Mouse (Mus musculus): ENCODE data around the gene Ebf3. TPM values are rescaled to one million over a fixed set of nuclear protein-coding genes. Genes with fewer than 3 reads are reported as not detected.

Gene Ebf3
- polyA plus RNA-seq, 1 experiment from 2014 or later: not detected

- Histone ChIP-seq H3K79me2 (ENCODE audit: inconsistent target) (no peaks in the 10 kb centered on the region), H3K27ac (no peak overlapping the region), H3K4me3 (ENCODE audit: inconsistent target) (no peak overlapping the region), H3K36me3 (ENCODE audit: inconsistent target) (no peaks in the 10 kb centered on the region)
- 74% methylated on average over 4 of the region's 4 CpGs for WGBS (ENCODE audit: missing documents)
Observed at GRCm38 (mm10) chr7:137211332-137211731, 102.9 kb downstream of the Ebf3 start.

GRCm38 (mm10) chr7:137209688-137210345, 104.4 kb downstream of the Ebf3 start:
- H3K27ac ChIP-seq: no peak overlapping the region
- no peak overlapping the region for H3K4me3 ChIP-seq (ENCODE audit: inconsistent target)
- no peaks in the 10 kb centered on the region for H3K79me2 ChIP-seq (ENCODE audit: inconsistent target)
- H3K36me3 ChIP-seq (ENCODE audit: inconsistent target): no peaks in the 10 kb centered on the region
- WGBS (ENCODE audit: missing documents): 94% methylated on average over 15 of the region's 15 CpGs

- H3K4me3 ChIP-seq (ENCODE audit: inconsistent target): no peak overlapping the region
- H3K27ac ChIP-seq: no peak overlapping the region
- no peaks in the 10 kb centered on the region for H3K36me3 ChIP-seq (ENCODE audit: inconsistent target)
- WGBS (ENCODE audit: missing documents): 61% methylated on average over 5 of the region's 5 CpGs
- H3K79me2 ChIP-seq (ENCODE audit: inconsistent target): no peaks in the 10 kb centered on the region
Observed at GRCm38 (mm10) chr7:137208556-137208955, 105.7 kb downstream of the Ebf3 start.

- no peak overlapping the region for H3K4me3 ChIP-seq (ENCODE audit: inconsistent target)
- no peak overlapping the region for H3K27ac ChIP-seq
- H3K36me3 ChIP-seq (ENCODE audit: inconsistent target): no peaks in the 10 kb centered on the region
- WGBS (ENCODE audit: missing documents): 94% methylated on average over 19 of the region's 21 CpGs
- no peaks in the 10 kb centered on the region for H3K79me2 ChIP-seq (ENCODE audit: inconsistent target)
Observed at GRCm38 (mm10) chr7:137206770-137207285, 107.4 kb downstream of the Ebf3 start.

GRCm38 (mm10) chr7:137199533-137199932, 114.7 kb downstream of the Ebf3 start:
- 91% methylated on average over 4 of the region's 4 CpGs for WGBS (ENCODE audit: missing documents)
- Histone ChIP-seq H3K27ac (no peak overlapping the region), H3K79me2 (ENCODE audit: inconsistent target) (no peaks in the 10 kb centered on the region), H3K4me3 (ENCODE audit: inconsistent target) (no peak overlapping the region), H3K36me3 (ENCODE audit: inconsistent target) (no peaks in the 10 kb centered on the region)

DNA sequence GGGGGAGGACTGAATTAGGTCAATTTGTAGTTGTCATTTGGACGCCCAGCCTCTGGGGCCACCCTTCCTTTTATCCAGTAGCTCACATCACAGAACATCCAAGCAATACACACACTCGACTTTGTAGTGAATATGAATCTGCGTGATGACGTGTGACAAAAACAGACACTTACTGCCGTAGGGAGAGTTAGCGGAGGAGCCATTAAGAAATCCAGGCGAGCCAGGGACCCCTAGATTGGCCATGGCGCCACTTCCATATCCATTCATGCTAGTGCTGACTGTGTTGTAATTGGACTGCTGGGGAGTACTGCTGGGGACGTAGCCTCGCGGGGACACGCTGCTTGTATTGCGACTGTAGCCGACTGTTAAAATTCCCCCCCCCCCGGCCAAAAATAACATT, 115.3 kb downstream of the Ebf3 start:
- 92% methylated on average over 15 of the region's 15 CpGs for WGBS (ENCODE audit: missing documents)
- H3K36me3 ChIP-seq (ENCODE audit: inconsistent target): no peaks in the 10 kb centered on the region
- H3K79me2 ChIP-seq (ENCODE audit: inconsistent target): no peaks in the 10 kb centered on the region
- H3K27ac ChIP-seq: no peak overlapping the region
- no peak overlapping the region for H3K4me3 ChIP-seq (ENCODE audit: inconsistent target)

DNA sequence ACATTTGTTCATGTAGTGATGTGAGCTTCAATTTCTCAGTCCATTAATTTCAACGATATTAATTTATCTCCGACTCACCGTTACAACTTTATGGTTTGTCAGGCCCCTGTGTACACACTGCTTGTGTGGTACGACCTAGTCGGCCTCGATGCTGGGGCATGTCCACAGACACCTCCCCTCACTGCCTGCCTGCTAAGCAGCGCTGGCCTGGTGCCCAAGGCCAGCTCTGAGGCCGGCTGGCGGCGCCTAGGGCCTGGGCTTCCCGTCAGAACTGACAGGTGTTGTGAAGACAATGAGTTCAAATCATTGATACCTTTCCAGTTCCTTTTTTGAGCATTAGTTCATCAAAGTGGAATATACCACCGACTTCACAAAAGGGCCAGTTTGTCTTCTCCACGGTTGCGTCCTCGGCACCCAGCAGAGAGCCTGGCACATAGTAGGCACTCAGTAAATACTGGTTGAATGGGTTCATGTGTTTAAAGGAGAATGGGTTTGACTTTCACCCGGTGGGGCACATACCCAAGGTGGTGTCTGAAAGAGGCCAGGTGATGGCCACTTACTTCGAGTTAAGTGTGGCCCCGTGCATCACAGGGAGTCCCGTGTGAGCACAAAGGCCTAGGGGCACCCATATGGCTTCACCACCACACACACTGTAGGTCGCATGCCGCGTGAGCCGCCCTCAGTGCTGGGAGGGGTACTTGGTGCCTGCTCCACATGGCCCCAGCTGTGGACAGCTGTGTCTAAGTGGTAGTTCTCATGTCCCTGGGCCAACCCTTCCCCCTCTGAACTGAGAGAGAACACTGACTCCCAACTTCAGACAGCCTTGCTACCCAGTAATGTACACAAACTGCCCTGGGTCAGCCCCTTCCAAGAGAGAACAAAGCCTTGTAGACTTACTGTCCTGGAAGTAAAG, 116.9 kb downstream of the Ebf3 start:
- no peaks in the 10 kb centered on the region for H3K79me2 ChIP-seq (ENCODE audit: inconsistent target)
- no peak overlapping the region for H3K27ac ChIP-seq
- WGBS (ENCODE audit: missing documents): 91% methylated on average over 23 of the region's 23 CpGs
- no peak overlapping the region for H3K4me3 ChIP-seq (ENCODE audit: inconsistent target)
- H3K36me3 ChIP-seq (ENCODE audit: inconsistent target): no peaks in the 10 kb centered on the region

DNA sequence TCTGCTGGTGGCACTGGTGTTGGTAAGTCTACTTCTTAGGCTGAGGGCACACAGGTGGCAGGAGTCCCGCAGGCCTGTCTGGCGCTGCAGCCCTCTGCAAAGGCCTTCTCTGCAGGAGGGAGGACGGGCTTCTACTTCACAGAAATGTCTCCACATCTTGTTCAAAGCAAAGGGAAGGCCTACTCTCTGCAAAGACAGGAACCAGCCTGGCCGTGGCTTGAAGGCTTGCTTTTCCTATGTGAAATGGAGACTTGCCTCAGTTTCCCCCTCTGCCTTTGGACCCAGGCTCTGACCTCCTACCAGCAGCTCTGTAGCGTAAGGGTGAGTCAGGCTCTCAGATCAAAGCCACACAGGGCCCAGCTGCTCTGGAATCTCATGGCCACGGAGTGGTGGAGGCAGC, 117.7 kb downstream of the Ebf3 start:
- no peaks in the 10 kb centered on the region for H3K36me3 ChIP-seq (ENCODE audit: inconsistent target)
- no peak overlapping the region for H3K27ac ChIP-seq
- 80% methylated on average over 6 of the region's 6 CpGs for WGBS (ENCODE audit: missing documents)
- no peak overlapping the region for H3K4me3 ChIP-seq (ENCODE audit: inconsistent target)
- no peaks in the 10 kb centered on the region for H3K79me2 ChIP-seq (ENCODE audit: inconsistent target)

DNA sequence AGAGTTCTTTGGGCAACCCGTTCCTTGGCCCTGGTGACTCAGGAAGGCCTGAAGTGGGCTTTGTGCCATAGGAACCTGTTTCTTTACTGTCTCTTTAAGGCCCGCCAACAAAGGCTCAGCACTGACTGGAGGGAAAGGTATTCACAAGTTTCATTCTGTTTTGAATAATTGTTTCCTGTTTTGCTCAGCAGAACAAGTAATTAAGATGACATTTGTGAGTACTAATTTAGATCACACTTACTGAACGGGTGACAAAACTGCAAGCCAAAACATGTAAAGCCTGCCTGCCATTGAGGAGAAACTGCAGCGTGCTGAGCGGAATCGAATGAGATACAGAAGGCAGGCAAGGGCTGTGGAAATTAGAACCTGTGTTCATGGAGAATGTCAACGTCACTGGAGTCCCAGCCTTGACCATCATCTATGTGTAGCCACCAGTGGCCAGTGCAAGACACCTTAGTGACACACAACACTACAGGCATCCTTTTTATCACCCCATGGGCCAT, 121.4 kb downstream of the Ebf3 start:
- H3K27ac ChIP-seq: no peak overlapping the region
- no peak overlapping the region for H3K4me3 ChIP-seq (ENCODE audit: inconsistent target)
- H3K79me2 ChIP-seq (ENCODE audit: inconsistent target): no peaks in the 10 kb centered on the region
- no peaks in the 10 kb centered on the region for H3K36me3 ChIP-seq (ENCODE audit: inconsistent target)
- 92% methylated on average over 7 of the region's 7 CpGs for WGBS (ENCODE audit: missing documents)

- no peaks in the 10 kb centered on the region for H3K36me3 ChIP-seq (ENCODE audit: inconsistent target)
- WGBS (ENCODE audit: missing documents): 85% methylated on average over 12 of the region's 12 CpGs
Observed at GRCm38 (mm10) chr7:137191889-137192288, 122.4 kb downstream of the Ebf3 start.

GRCm38 (mm10) chr7:137172278-137172677, 142.0 kb downstream of the Ebf3 start:
- H3K79me2 ChIP-seq (ENCODE audit: inconsistent target): no peaks in the 10 kb centered on the region
- no peak overlapping the region for H3K27ac ChIP-seq
- 68% methylated on average over 9 of the region's 9 CpGs for WGBS (ENCODE audit: missing documents)
- H3K4me3 ChIP-seq (ENCODE audit: inconsistent target): no peak overlapping the region
- no peaks in the 10 kb centered on the region for H3K36me3 ChIP-seq (ENCODE audit: inconsistent target)

More at GRCm38 (mm10) chr7:137191889-137192288, 122.4 kb downstream of the Ebf3 start:
- no peak overlapping the region for H3K27ac ChIP-seq
- no peak overlapping the region for H3K4me3 ChIP-seq (ENCODE audit: inconsistent target)
- no peaks in the 10 kb centered on the region for H3K79me2 ChIP-seq (ENCODE audit: inconsistent target)

DNA sequence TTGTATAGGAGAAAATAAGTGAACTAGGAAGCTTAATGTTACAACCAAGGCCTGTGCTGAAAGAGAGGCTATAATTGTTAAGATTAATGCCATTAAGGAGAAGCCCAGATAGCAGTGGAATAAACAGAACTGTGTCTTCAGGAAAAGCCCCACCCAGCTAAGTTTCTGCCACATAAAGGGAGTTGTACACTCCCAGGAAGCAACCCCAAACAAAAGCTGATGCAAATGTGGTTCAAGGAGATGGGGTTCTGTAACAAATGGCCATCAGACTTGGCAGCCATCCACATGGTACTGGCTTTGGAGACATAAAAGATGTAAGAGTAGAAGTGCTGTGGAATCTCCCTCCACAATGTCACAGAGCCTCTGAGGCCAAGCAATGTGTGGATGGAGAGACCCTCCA, 155.2 kb downstream of the Ebf3 start:
- no peaks in the 10 kb centered on the region for H3K36me3 ChIP-seq (ENCODE audit: inconsistent target)
- no peak overlapping the region for H3K4me3 ChIP-seq (ENCODE audit: inconsistent target)
- no peaks in the 10 kb centered on the region for H3K79me2 ChIP-seq (ENCODE audit: inconsistent target)
- no peak overlapping the region for H3K27ac ChIP-seq

DNA sequence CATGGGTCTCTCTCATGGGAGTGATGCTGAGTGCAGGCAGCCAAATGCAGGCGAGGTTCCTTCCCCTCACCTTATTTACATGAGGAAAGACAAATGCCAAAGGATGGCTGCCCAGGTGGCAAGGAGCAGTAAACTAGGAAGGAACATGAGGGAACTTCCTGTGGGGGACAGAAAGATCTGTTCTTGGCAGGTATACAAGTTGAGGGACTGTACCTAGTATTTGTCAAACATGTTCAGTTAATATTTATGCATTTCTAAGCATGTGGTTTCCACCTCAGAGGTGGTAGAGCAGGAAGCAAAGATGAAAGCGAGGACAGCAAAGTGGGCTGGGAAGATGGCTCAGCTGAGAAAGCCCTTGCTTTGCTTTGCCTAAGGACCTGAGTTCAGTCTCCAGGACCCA, 159.6 kb downstream of the Ebf3 start:
- Histone ChIP-seq H3K27ac (no peak overlapping the region), H3K79me2 (ENCODE audit: inconsistent target) (no peaks in the 10 kb centered on the region), H3K36me3 (ENCODE audit: inconsistent target) (no peaks in the 10 kb centered on the region), H3K4me3 (ENCODE audit: inconsistent target) (no peak overlapping the region)
- WGBS (ENCODE audit: missing documents): 53% methylated on average over 2 of the region's 2 CpGs

- no peaks in the 10 kb centered on the region for H3K79me2 ChIP-seq (ENCODE audit: inconsistent target)
- H3K27ac ChIP-seq: no peak overlapping the region
- H3K36me3 ChIP-seq (ENCODE audit: inconsistent target): no peaks in the 10 kb centered on the region
- no peak overlapping the region for H3K4me3 ChIP-seq (ENCODE audit: inconsistent target)
- WGBS (ENCODE audit: missing documents): 88% methylated on average over 2 of the region's 2 CpGs
Observed at GRCm38 (mm10) chr7:137151854-137152253, 162.4 kb downstream of the Ebf3 start.

- WGBS (ENCODE audit: missing documents): 87% methylated on average over 11 of the region's 12 CpGs
- Histone ChIP-seq H3K79me2 (ENCODE audit: inconsistent target) (no peaks in the 10 kb centered on the region), H3K4me3 (ENCODE audit: inconsistent target) (no peak overlapping the region), H3K27ac (no peak overlapping the region), H3K36me3 (ENCODE audit: inconsistent target) (no peaks in the 10 kb centered on the region)
Observed at GRCm38 (mm10) chr7:137147101-137147500, 167.1 kb downstream of the Ebf3 start.
